Mouse (Mus musculus) midbrain, embryonic 13.5 days (tissue): ENCODE data around the gene Gcsam. TPM values are rescaled to one million over a fixed set of nuclear protein-coding genes. Genes with fewer than 3 reads are reported as not detected.

Experiments
- ATAC-seq: fragments of 200-750 bp; cut with Nextera tagmentation; 2 replicates; pipeline ENCODE4 v1.8.0; 2017; ENCODE audit warnings: mild to moderate bottlenecking, moderate TSS enrichment, moderate library complexity
- H3K27ac ChIP-seq: fragments of 300-500 bp; sonication (generic); 2 replicates; pipeline ENCODE4 v1.5.1; 2015; ENCODE audit warnings: inconsistent platforms, mild to moderate bottlenecking, moderate library complexity
- H3K27me3 ChIP-seq: fragments of 300-500 bp; sonication (generic); 2 replicates; pipeline ENCODE4 v1.6.1; 2015; ENCODE audit warnings: mild to moderate bottlenecking, inconsistent platforms
- H3K36me3 ChIP-seq: fragments of 300-500 bp; sonication (generic); 2 replicates; pipeline ENCODE4 v1.6.1; 2015; ENCODE audit warnings: mild to moderate bottlenecking, inconsistent platforms
- H3K4me1 ChIP-seq: fragments of 300-500 bp; sonication (generic); replicated peaks from 2 replicates; pipeline ENCODE4 v1.6.1; 2015; ENCODE audit warnings: inconsistent platforms
- H3K4me2 ChIP-seq: fragments of 300-500 bp; sonication (generic); replicated peaks from 2 replicates; pipeline ENCODE4 v1.6.1; 2015; ENCODE audit warnings: moderate library complexity, mild to moderate bottlenecking, inconsistent platforms
- H3K4me3 ChIP-seq: fragments of 300-500 bp; sonication (generic); replicated peaks from 2 replicates; pipeline ENCODE4 v1.5.1; 2015; ENCODE audit warnings: mild to moderate bottlenecking, inconsistent platforms
- H3K9ac ChIP-seq: fragments of 300-500 bp; sonication (generic); replicated peaks from 2 replicates; pipeline ENCODE4 v1.6.1; 2015; ENCODE audit warnings: mild to moderate bottlenecking, inconsistent platforms
- H3K9me3 ChIP-seq: fragments of 300-500 bp; sonication (generic); 2 replicates; pipeline ENCODE4 v1.6.1; 2016; ENCODE audit warnings: mild to moderate bottlenecking, inconsistent platforms
- WGBS: fragments of 180-500 bp; shearing (Covaris S2); methylation state at CpG from one replicate; pipeline ENCODE4 v1.1.7; 2015; 5-methylcytosine and 5-hydroxymethylcytosine counted together
- polyA plus RNA-seq: library from polyadenylated mRNA; unstranded; fragments of >200 nt; fragmentation: Nextera tagmentation; extraction: Ambion mirVana; gene quantifications from 2 replicates; pipeline ENCODE4 v1.2.1, GENCODE M21; 2015

Gene Gcsam
- not detected in 2 replicates for polyA plus RNA-seq

GRCm38 (mm10) chr16:45610267-45610666 lies at the start of gene Gcsam:
Gene Gcsam, plus strand, starts transcription at chr16:45610380.
- 82% methylated on average over 4 of the region's 4 CpGs for WGBS
- ATAC-seq: no peak

GRCm38 (mm10) chr16:45561747-45562146 lies 48.4 kb upstream of the Gcsam start:
- 66% methylated on average over 3 of the region's 3 CpGs for WGBS
- Histone ChIP-seq H3K4me2 (no peak overlapping the region), H3K27me3 (no peaks in the 10 kb centered on the region), H3K9ac (no peak overlapping the region), H3K27ac (no peak overlapping the region), H3K4me3 (no peak overlapping the region), H3K36me3 (no peaks in the 10 kb centered on the region), H3K9me3 (no peaks in the 10 kb centered on the region), H3K4me1 (no peaks in the 10 kb centered on the region)
- ATAC-seq: no peak

More at GRCm38 (mm10) chr16:45610267-45610666, at the start of gene Gcsam:
- no peak within 1 kb of the TSS for H3K27ac ChIP-seq
- H3K27me3 ChIP-seq: no peaks in the 10 kb centered on the region; the same call in 1 of the 2 replicates
- H3K9ac ChIP-seq: no peak within 1 kb of the TSS
- H3K4me1 ChIP-seq: no peaks in the 10 kb centered on the region
- no peak within 1 kb of the TSS for H3K4me3 ChIP-seq
- H3K4me2 ChIP-seq: no peak within 1 kb of the TSS
- H3K36me3 ChIP-seq: no peaks in the 10 kb centered on the region
- no peaks in the 10 kb centered on the region for H3K9me3 ChIP-seq

GRCm38 (mm10) chr16:45572307-45572706 lies 37.9 kb upstream of the Gcsam start:
- no peak overlapping the region for H3K4me3 ChIP-seq
- H3K9me3 ChIP-seq: no peaks in the 10 kb centered on the region
- no peaks in the 10 kb centered on the region for H3K4me1 ChIP-seq
- no peaks in the 10 kb centered on the region for H3K36me3 ChIP-seq
- no peak for ATAC-seq
- H3K27ac ChIP-seq: no peak overlapping the region
- no peaks in the 10 kb centered on the region for H3K27me3 ChIP-seq
- WGBS: 86% methylated on average over 3 of the region's 3 CpGs
- H3K4me2 ChIP-seq: no peak overlapping the region
- no peak overlapping the region for H3K9ac ChIP-seq

GRCm38 (mm10) chr16:45579883-45580282 lies 30.3 kb upstream of the Gcsam start:
- Histone ChIP-seq H3K4me1 (no peaks in the 10 kb centered on the region), H3K4me2 (no peak overlapping the region), H3K9ac (no peak overlapping the region), H3K27ac (no peak overlapping the region), H3K9me3 (no peaks in the 10 kb centered on the region), H3K36me3 (no peaks in the 10 kb centered on the region), H3K4me3 (no peak overlapping the region), H3K27me3 (no peaks in the 10 kb centered on the region)
- ATAC-seq: no peak
- 66% methylated on average over 12 of the region's 12 CpGs for WGBS

GRCm38 (mm10) chr16:45582512-45582911 lies 27.7 kb upstream of the Gcsam start:
- H3K4me1 ChIP-seq: no peaks in the 10 kb centered on the region
- no peak overlapping the region for H3K9ac ChIP-seq
- no peak overlapping the region for H3K4me2 ChIP-seq
- no peaks in the 10 kb centered on the region for H3K27me3 ChIP-seq
- no peaks in the 10 kb centered on the region for H3K9me3 ChIP-seq
- no peaks in the 10 kb centered on the region for H3K36me3 ChIP-seq
- no peak overlapping the region for H3K27ac ChIP-seq
- no peak for ATAC-seq
- 33% methylated on average over 2 of the region's 2 CpGs for WGBS
- H3K4me3 ChIP-seq: no peak overlapping the region

- Histone ChIP-seq H3K4me2 (no peak overlapping the region), H3K27me3 (no peaks in the 10 kb centered on the region), H3K27ac (no peak overlapping the region), H3K36me3 (no peaks in the 10 kb centered on the region), H3K4me1 (peaks cover 5% of the 10 kb centered on the region; the same call in 1 of the 2 replicates), H3K4me3 (no peak overlapping the region), H3K9ac (no peak overlapping the region), H3K9me3 (no peaks in the 10 kb centered on the region)
- WGBS: 28% methylated on average over 1 of the region's 1 CpGs
- peak; percentile 80; the same call in 1 of the 2 replicates for ATAC-seq
These were observed 16.5 kb upstream of the Gcsam start for GRCm38 (mm10) chr16:45593656-45594055.

- Histone ChIP-seq H3K27ac (no peak overlapping the region), H3K4me3 (no peak overlapping the region), H3K4me2 (no peak overlapping the region), H3K27me3 (no peaks in the 10 kb centered on the region), H3K4me1 (peaks cover 5% of the 10 kb centered on the region; the same call in 1 of the 2 replicates), H3K36me3 (no peaks in the 10 kb centered on the region), H3K9ac (no peak overlapping the region), H3K9me3 (no peaks in the 10 kb centered on the region)
- no peak for ATAC-seq
These were observed 14.7 kb upstream of the Gcsam start for GRCm38 (mm10) chr16:45595494-45595893.

- Histone ChIP-seq H3K27me3 (no peaks in the 10 kb centered on the region; the same call in 1 of the 2 replicates), H3K36me3 (no peaks in the 10 kb centered on the region), H3K4me3 (no peak overlapping the region), H3K4me1 (no peaks in the 10 kb centered on the region), H3K27ac (no peak overlapping the region), H3K4me2 (no peak overlapping the region), H3K9ac (no peak overlapping the region), H3K9me3 (no peaks in the 10 kb centered on the region)
- WGBS: 57% methylated on average over 4 of the region's 4 CpGs
- no peak for ATAC-seq
These were observed 1.7 kb upstream of the Gcsam start for GRCm38 (mm10) chr16:45608481-45608954.

GRCm38 (mm10) chr16:45609300-45609699 lies 880 bp upstream of the Gcsam start:
- H3K4me3 ChIP-seq: no peak overlapping the region
- WGBS: 82% methylated on average over 3 of the region's 3 CpGs
- ATAC-seq: no peak
- no peaks in the 10 kb centered on the region; the same call in 1 of the 2 replicates for H3K27me3 ChIP-seq
- H3K9ac ChIP-seq: no peak overlapping the region
- H3K27ac ChIP-seq: no peak overlapping the region
- no peak overlapping the region for H3K4me2 ChIP-seq
- no peaks in the 10 kb centered on the region for H3K36me3 ChIP-seq
- no peaks in the 10 kb centered on the region for H3K9me3 ChIP-seq
- H3K4me1 ChIP-seq: no peaks in the 10 kb centered on the region

- WGBS: 57% methylated on average over 2 of the region's 2 CpGs
- Histone ChIP-seq H3K4me1 (no peaks in the 10 kb centered on the region), H3K9me3 (no peaks in the 10 kb centered on the region), H3K27ac (no peak overlapping the region), H3K36me3 (no peaks in the 10 kb centered on the region), H3K27me3 (no peaks in the 10 kb centered on the region), H3K9ac (no peak overlapping the region), H3K4me3 (no peak overlapping the region), H3K4me2 (no peak overlapping the region)
- ATAC-seq: no peak
These were observed 3.1 kb downstream of the Gcsam start for GRCm38 (mm10) chr16:45613247-45613646.

GRCm38 (mm10) chr16:45615944-45616343 lies 5.8 kb downstream of the Gcsam start:
- no peak overlapping the region for H3K9ac ChIP-seq

GRCm38 (mm10) chr16:45619751-45620375 lies 9.7 kb downstream of the Gcsam start:
- Histone ChIP-seq H3K9me3 (no peaks in the 10 kb centered on the region), H3K9ac (no peak overlapping the region), H3K27ac (no peak overlapping the region), H3K4me3 (no peak overlapping the region), H3K4me1 (no peaks in the 10 kb centered on the region), H3K27me3 (no peaks in the 10 kb centered on the region), H3K36me3 (no peaks in the 10 kb centered on the region), H3K4me2 (no peak overlapping the region)
- 77% methylated on average over 8 of the region's 8 CpGs for WGBS
- ATAC-seq: no peak

More at GRCm38 (mm10) chr16:45615944-45616343, 5.8 kb downstream of the Gcsam start:
- no peak overlapping the region for H3K4me3 ChIP-seq
- no peaks in the 10 kb centered on the region for H3K9me3 ChIP-seq
- H3K4me2 ChIP-seq: no peak overlapping the region
- no peaks in the 10 kb centered on the region for H3K27me3 ChIP-seq
- no peaks in the 10 kb centered on the region for H3K36me3 ChIP-seq
- no peak overlapping the region for H3K27ac ChIP-seq
- no peak for ATAC-seq
- H3K4me1 ChIP-seq: no peaks in the 10 kb centered on the region
- 94% methylated on average over 1 of the region's 1 CpGs for WGBS

GRCm38 (mm10) chr16:45623230-45623629 lies 13.1 kb downstream of the Gcsam start:
- no peak for ATAC-seq
- H3K4me3 ChIP-seq: no peak overlapping the region
- 94% methylated on average over 4 of the region's 4 CpGs for WGBS
- H3K4me2 ChIP-seq: no peak overlapping the region
- H3K9me3 ChIP-seq: no peaks in the 10 kb centered on the region
- H3K27me3 ChIP-seq: no peaks in the 10 kb centered on the region
- no peak overlapping the region for H3K9ac ChIP-seq
- H3K4me1 ChIP-seq: no peaks in the 10 kb centered on the region
- no peaks in the 10 kb centered on the region for H3K36me3 ChIP-seq
- no peak overlapping the region for H3K27ac ChIP-seq
